Comparison of ENCODE assay signal across 8 mouse cellular contexts in genomic region chr9:8042338-8043043, GRCm38 (mm10). TPM values are rescaled to one million over a fixed set of nuclear protein-coding genes. Genes with fewer than 3 reads are reported as not detected.
A peak's percentile ranks its signal among the peaks of the same experiment; 100 is the strongest.
DNase-seq lines count a peak whose midpoint lies in the region; ATAC-seq and TF ChIP-seq lines count a peak whose summit lies in the region.

Gene Cfap300, minus strand, starts transcription at chr9:8042823.

- peak within 1 kb of the TSS; percentile 60 for H3K4me2 ChIP-seq in hindbrain, embryonic 11.5 days (replicated peaks; ENCODE audit: low read depth, low read length)
- peak within 1 kb of the TSS; percentile 71 for H3K4me2 ChIP-seq in lung, embryonic 16.5 days (ENCODE audit: low read depth, low read length)

- no peaks in the 10 kb centered on the region for H3K4me1 ChIP-seq in hindbrain, embryonic 11.5 days (replicated peaks; ENCODE audit: control insufficient read depth, insufficient read depth, low read length)
- peaks cover 8% of the 10 kb centered on the region; the same call in 1 of the 2 replicates for H3K4me1 ChIP-seq in lung, embryonic 16.5 days (replicated peaks; ENCODE audit: control insufficient read depth, insufficient read depth, low read length)

- peak within 1 kb of the TSS; percentile 55 for H3K4me3 ChIP-seq in hindbrain, embryonic 11.5 days (ENCODE audit: low read depth, low read length)
- H3K4me3 ChIP-seq in lung, embryonic 16.5 days (ENCODE audit: low read length), result peak within 1 kb of the TSS; percentile 80

- no peaks in the 10 kb centered on the region for H3K36me3 ChIP-seq in hindbrain, embryonic 11.5 days (ENCODE audit: control insufficient read depth, insufficient read depth, low read length)
- no peaks in the 10 kb centered on the region for H3K36me3 ChIP-seq in lung, embryonic 16.5 days (ENCODE audit: control insufficient read depth, insufficient read depth, low read length)

- no peaks in the 10 kb centered on the region for H3K9me3 ChIP-seq in hindbrain, embryonic 11.5 days (ENCODE audit: control insufficient read depth, low read length)
- no peaks in the 10 kb centered on the region for H3K9me3 ChIP-seq in lung, embryonic 16.5 days (ENCODE audit: control insufficient read depth, low read length)

- DNase-seq in Patski (ENCODE audit: low read depth, low spot score), result peak; percentile 61
- DNase-seq in cerebellum, postnatal 14 days, result peak; percentile 99
- peak; percentile 95 to 97 for DNase-seq in frontal cortex, postnatal 10 days (ENCODE audit: low spot score in 2 of 2)
- DNase-seq in hindbrain, embryonic 11.5 days (ENCODE audit: low spot score), result peak; percentile 99
- DNase-seq in layer of hippocampus, adult 9-11 months, result peak; percentile 95
- peak; percentile 94 for DNase-seq in ovary, postnatal 14 days (ENCODE audit: low spot score)
- peak; percentile 91 to 96 for DNase-seq in thymus, postnatal 10 days (ENCODE audit: low spot score in 2 of 2)

- POLR2A ChIA-PET in Patski (lab: Charles Lee), result no interaction called here

- peak within 1 kb of the TSS; percentile 67 for H3K9ac ChIP-seq in hindbrain, embryonic 11.5 days (ENCODE audit: low read depth, low read length)
- peak within 1 kb of the TSS; percentile 73 for H3K9ac ChIP-seq in lung, embryonic 16.5 days (ENCODE audit: low read length)

- peak within 1 kb of the TSS; percentile 64 for H3K27ac ChIP-seq in hindbrain, embryonic 11.5 days (ENCODE audit: low read depth, low read length)
- peak within 1 kb of the TSS; percentile 53 for H3K27ac ChIP-seq in lung, embryonic 16.5 days (ENCODE audit: low read length)

- in situ Hi-C loops in Patski (cut with MboI; ENCODE audit: low pct_unique_long_range_greater_than_20kb), result no loop called here

- CTCF ChIA-PET in Patski (lab: Charles Lee), result interaction anchor here (1.3 kb wide), 1 partner anchor 44 kb away, joined by 3 read pairs; no protein-coding TSS in a partner anchor

- no peak for TF ChIP-seq CTCF in Patski (IDR thresholded peaks at IDR 0.05)

- H3K27me3 ChIP-seq in Patski, result no peaks in the 10 kb centered on the region
- no peaks in the 10 kb centered on the region for H3K27me3 ChIP-seq in hindbrain, embryonic 11.5 days (ENCODE audit: control insufficient read depth, insufficient read depth, low read length)
- no peaks in the 10 kb centered on the region for H3K27me3 ChIP-seq in lung, embryonic 16.5 days (ENCODE audit: control insufficient read depth, insufficient read depth, low read depth, low read length)

- WGBS in hindbrain, embryonic 11.5 days, result under 1% methylated on average over 39 of the region's 39 CpGs
- WGBS in lung, embryonic 16.5 days, result under 1% methylated on average over 38 of the region's 39 CpGs

- ATAC-seq in Patski, result peak; percentile 95
- peak; percentile 98 for ATAC-seq in hindbrain, embryonic 11.5 days (ENCODE audit: low FRiP score)
- peak; percentile 98 for ATAC-seq in lung, embryonic 16.5 days (ENCODE audit: low read depth)

RNA-seq across cellular contexts. Expression of gene Cfap300, which starts in this region (rescaled TPM):
- polyA plus RNA-seq in Patski (2021), result 16.5 TPM
- polyA plus RNA-seq in hindbrain, embryonic 11.5 days (2014; fragmentation: Nextera tagmentation; extraction: Ambion mirVana), result 18.1 and 19.7 TPM in 2 replicates
- 14.4 and 15.7 TPM in 2 replicates for polyA plus RNA-seq in lung, embryonic 16.5 days (2015; fragmentation: Nextera tagmentation; extraction: Ambion mirVana)

Comparison
In these comparisons a context has a peak if more than half of its experiments do, and no peak if none do; other contexts are left out.
1. Peak in every context shown above with its lines: DNase-seq, ATAC-seq, H3K4me3 ChIP-seq and H3K27ac ChIP-seq.